Mouse (Mus musculus): ENCODE data around the gene Hes7.
"Not testable (repeated sequence)": the region's sequence is repeated elsewhere in the genome, so short reads cannot be mapped to it uniquely, and the experiment has no call there.

Gene Hes7

GRCm38 (mm10) chr11:69088103-69088855 is 31.9 kb upstream of the Hes7 start, which contains the start of gene Vamp2:
TSS of gene Vamp2 (plus strand) at chr11:69088490.
- peak; percentile 73 for DNase-seq (ENCODE audit: low read depth)

DNA sequence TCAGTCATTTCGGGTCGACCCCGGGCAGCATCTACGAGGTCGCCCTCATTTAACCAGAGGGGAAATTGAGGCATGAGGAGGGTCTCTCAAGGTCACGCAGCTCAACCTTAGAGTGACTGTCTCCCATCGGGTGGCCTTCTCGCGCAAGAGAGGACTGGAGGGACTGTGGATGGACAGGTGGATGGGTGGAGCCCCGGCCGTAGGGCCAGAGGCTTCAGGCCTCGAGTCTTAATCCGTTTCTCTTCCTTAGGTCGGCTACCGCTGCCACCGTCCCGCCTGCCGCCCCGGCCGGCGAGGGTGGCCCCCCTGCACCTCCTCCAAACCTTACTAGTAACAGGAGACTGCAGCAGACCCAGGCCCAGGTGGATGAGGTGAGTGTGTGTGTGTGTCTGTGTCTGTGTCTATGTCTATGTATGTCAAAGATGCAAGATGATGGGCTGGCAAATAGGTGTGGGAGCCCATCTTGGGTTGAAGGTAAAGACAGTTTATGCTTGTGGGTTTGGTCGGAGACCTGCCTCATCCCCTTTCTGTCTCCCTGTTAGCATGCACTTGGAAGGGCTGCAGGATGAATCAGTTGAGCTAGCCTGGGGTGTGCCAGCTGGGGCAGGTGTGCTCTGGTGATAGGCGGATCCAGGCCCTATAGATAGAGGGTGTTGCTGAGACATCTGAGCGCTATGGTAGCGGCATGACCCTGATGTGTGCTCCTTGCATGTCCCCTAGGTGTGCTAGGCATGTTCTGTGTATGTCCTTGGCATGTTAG is 31.2 kb upstream of the Hes7 start:
- DNase-seq (ENCODE audit: low read depth): no peak

GRCm38 (mm10) chr11:69089616-69090290 is 30.5 kb upstream of the Hes7 start:
- no peak for DNase-seq (ENCODE audit: low read depth)

GRCm38 (mm10) chr11:69090367-69090766 is 29.8 kb upstream of the Hes7 start:
- DNase-seq (ENCODE audit: low read depth): no peak

GRCm38 (mm10) chr11:69091566-69092385 is 28.4 kb upstream of the Hes7 start:
- no peak for DNase-seq (ENCODE audit: low read depth)

- peak; percentile 76 for DNase-seq (ENCODE audit: low read depth)
These were observed 27.8 kb upstream of the Hes7 start for GRCm38 (mm10) chr11:69092386-69092751.

- DNase-seq (ENCODE audit: low read depth): no peak
These were observed 27.3 kb upstream of the Hes7 start for GRCm38 (mm10) chr11:69092871-69093270.

DNA sequence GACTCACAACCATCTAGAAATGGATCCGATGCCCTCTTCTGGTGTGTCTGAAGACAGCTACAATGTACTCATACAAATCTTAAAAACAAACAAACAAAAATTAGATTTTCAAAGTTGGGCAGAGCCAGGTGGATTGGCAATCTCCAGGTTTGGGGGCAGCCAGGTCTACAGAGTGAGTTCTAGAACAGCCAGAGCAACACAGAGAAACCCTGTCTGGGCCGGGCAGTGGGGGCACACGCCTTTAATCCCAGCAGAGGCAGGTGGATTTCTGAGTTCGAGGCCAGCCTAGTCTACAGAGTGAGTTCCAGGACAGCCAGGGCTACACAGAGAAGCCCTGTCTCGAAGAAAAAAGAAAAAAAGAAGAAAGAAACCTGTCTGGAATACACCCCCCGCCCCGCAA is 26.3 kb upstream of the Hes7 start:
- DNase-seq (ENCODE audit: low read depth): not testable (repeated sequence)

DNA sequence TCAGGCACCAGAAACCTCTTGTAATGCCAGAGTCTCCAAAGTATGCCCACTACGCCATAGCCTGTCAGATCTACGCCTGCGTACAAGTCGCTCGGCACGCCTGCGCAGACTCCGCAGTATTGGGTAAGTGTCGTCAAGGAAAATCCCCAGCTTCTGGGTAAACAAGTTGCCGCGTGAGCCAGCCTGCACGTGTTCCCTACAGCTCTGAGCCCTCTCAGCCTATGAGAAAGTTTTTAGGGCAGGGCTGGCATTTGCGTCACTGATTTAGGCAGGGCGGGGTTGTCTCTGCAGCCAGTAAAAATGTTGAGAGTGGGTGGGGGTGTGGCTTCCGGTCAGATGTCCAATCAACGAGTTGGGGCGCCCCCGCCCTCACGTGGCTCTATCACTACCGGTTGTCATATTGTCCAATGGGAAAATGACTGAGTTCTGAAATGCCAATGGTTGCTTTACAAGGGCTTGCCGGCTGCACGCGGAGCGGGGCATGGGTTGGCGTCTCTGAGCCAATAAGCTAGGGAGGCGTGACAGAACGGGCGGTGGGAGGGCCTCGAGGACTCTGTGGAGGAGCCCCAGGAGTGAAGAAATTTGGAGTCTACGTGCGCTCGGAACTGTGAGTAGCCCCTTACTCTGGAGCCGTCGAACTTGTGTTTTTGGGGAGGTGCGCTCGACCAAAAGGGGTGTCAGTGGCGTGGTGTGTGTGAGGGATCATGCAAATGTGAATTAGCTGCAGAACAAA is 25.3 kb upstream of the Hes7 start, which contains the start of gene Per1:
Gene Per1, plus strand, starts transcription at position 521 of the 733 bp plus-strand sequence.
- DNase-seq (ENCODE audit: low read depth): peak; percentile 97

DNA sequence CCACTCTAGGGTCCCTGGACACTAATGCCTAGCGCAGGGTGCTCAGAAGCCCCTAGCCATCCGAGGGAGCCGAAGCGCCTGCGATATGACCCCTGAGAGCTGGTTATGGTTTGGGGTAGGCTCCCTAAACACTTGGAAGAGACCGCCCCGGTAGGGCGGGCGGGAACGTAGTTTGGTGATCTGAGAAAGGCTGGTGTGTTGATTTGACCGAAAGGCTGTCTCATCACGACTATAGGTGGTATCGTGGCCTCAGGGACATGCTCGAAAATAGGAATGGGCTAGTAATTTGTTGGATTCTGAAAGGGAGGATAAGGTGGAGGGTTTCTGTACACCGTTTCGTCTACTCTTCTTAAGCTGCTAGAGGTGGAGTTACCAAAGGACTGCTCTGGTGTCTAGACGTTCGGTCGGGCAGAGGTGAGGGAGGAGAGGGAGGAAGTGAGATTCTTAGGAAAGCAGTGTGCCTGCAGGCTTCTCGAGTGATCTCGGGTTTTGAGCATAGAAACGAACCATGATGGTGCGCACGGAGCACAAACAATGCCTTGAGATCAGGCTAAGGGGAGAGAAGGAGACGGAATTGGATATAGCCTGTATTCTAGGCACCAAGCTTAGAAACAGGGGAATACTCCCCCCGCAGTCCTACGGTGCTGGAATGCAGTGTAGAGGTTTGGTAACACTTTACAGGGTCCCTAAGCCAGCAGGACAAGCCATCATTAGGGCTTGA is 24.5 kb upstream of the Hes7 start:
- no peak for DNase-seq (ENCODE audit: low read depth)

DNA sequence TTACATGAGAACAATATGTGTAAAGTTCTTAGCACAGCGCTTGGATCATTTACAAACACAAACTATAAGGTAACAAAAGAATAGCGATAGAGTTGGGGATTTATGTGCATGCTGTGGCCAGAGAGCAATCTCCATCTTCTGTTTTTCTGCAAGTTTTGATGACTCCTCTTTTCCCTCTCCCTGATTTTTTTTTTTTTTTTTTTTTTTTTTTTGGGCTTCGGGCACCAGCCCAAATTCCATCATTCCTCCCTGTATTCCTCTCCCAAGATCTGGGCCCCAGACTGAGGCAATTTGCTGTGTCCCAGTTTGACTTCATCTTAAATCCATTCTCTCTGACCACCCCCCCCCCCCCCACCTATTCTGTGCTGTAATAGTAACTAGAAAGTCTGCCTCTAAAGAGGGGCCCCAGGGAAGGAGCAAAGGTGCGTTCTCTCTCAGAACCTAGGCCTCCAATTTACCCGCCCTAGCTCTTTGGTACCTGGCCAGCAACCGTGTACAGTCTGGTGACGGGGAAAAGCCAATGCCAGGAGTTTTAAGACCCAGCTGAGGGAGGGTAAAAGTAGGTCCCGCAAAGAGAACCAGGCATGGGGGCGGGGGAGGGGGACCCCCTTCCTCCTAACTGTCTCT is 23.7 kb upstream of the Hes7 start:
- DNase-seq (ENCODE audit: low read depth): no peak

GRCm38 (mm10) chr11:69096987-69097900 is 23.0 kb upstream of the Hes7 start:
- peak; percentile 90 for DNase-seq (ENCODE audit: low read depth)

DNA sequence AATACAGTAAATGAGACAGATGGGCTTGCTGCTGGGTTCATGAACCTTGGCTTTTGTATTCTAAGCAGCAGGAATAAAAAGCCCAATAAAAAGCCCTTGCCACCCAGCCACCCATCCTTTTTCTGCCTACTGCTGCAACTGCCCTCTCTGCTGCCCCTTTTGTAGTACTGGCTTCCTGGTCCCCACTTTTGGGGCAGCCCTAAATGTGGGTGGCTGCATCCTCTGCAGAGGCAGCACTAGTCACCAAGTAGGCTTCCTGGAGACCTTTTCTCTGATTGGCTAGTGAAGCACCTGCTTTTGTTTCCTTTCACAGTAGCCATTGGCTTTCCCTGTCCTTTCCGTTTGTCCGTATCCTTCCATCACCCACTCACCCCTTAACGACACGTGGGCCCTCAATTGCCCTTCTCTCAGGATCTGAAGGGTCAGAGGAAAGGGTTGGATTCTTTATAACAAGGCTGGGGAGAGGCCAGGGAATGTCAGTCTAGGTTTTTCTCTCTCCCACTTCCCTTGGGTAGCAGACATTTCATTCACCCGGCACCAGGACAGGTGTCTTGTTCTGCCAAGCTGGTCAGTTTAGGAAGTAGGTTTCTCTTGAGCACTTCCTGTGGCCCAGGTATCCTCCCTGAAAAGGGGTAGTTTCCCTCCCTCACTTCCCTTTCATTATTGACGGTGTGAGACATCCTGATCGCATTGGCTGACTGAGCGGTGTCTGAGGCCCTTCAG is 22.0 kb upstream of the Hes7 start:
- DNase-seq (ENCODE audit: low read depth): no peak

- DNase-seq (ENCODE audit: low read depth): peak; percentile 95
These were observed 21.5 kb upstream of the Hes7 start for GRCm38 (mm10) chr11:69098762-69099091.

DNA sequence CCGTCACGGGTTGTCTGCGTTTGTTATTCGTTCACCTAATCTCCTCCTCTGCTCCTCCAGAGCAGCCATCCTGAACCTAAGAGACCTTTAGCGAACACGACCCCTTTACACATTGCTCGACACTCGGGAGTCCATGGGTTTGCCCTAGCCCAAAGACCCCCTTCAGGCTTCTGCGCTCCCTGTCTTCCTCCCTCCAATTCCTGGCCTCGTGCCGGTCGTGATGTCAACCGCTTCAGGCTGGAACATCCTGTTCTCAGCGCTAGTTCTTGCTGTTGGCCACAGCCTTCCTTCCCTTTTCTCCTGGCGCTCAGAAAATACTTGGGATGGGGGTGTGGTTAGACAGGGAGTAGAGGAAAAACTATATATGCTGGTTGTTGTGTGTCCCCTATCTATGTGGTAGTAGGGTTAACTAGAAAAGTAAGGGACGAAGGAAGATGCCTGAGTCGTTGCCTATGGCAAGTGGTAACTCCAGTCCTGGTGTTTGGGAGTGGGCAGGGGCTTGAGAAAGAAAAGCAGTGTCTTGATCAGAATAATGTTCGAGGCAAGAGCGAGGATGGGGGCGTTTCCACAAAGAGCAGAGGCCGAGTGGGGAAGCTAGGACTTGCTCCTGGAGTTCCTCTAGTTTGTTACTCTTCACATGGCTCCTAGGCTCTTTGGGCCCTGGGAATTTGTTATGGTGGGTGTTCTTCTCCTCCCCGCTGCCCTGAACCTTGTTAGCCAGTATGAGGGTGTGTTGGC is 20.9 kb upstream of the Hes7 start:
- DNase-seq (ENCODE audit: low read depth): no peak

GRCm38 (mm10) chr11:69099915-69100345 is 20.3 kb upstream of the Hes7 start:
- peak; percentile 84 for DNase-seq (ENCODE audit: low read depth)

DNA sequence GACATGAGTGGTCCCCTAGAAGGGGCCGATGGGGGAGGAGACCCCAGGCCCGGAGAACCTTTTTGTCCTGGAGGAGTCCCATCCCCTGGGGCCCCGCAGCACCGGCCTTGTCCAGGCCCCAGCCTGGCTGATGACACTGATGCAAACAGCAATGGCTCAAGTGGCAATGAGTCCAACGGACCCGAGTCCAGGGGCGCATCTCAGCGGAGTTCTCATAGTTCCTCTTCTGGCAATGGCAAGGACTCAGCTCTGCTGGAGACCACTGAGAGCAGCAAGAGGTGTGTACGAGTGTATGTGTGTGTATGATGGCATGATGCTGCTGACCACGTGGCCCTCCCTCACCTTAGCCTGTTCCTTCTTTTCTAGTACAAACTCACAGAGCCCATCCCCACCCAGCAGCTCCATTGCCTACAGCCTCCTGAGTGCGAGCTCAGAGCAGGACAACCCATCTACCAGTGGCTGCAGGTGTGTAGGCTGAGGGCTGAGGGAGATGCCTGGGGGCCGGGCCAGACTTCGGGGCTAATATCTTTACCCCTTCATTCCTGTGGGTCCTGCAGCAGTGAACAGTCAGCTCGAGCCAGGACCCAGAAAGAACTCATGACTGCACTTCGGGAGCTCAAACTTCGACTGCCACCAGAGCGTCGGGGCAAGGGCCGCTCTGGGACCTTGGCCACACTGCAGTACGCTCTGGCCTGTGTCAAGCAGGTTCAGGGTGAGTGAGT is 19.4 kb upstream of the Hes7 start:
- DNase-seq (ENCODE audit: low read depth): no peak

Data from c-Kit-positive CD71-negative TER-119-negative erythroid progenitor cells, embryonic 14.5 days (primary cell).